Mouse (Mus musculus) cerebellum, postnatal 14 days (tissue): ENCODE measurements around the gene Vsx2.
A peak's percentile ranks its signal among the peaks of the same experiment; 100 is the strongest.

Experiments
- DNase-seq, 2 experiments: peaks; one replicate each; pipeline ENCODE4 v3.0.0; 2021; ENCODE audit warnings: mixed read lengths in 2 of 2

The Vsx2 gene

DNA sequence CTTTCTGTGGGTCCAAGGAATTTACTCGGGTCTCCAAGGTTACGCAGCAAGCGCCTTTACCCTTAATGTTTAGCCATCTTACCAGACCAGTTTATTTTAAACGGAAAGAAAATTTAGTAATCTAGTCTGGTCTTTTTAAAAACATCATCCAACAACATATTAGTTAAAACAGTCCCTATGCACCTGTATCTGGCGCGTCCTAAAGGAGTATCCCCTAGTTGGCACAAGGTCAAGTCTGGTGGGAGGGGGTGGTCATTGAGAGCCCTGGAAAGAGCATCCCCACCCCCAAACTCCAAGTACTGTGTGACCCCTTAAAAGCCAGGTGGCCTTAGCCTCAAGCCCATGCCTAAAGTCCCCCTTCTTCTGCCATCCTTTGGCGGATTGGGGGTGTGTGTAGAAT is 3.5 kb downstream of the Vsx2 start:
- no peak for DNase-seq

DNA sequence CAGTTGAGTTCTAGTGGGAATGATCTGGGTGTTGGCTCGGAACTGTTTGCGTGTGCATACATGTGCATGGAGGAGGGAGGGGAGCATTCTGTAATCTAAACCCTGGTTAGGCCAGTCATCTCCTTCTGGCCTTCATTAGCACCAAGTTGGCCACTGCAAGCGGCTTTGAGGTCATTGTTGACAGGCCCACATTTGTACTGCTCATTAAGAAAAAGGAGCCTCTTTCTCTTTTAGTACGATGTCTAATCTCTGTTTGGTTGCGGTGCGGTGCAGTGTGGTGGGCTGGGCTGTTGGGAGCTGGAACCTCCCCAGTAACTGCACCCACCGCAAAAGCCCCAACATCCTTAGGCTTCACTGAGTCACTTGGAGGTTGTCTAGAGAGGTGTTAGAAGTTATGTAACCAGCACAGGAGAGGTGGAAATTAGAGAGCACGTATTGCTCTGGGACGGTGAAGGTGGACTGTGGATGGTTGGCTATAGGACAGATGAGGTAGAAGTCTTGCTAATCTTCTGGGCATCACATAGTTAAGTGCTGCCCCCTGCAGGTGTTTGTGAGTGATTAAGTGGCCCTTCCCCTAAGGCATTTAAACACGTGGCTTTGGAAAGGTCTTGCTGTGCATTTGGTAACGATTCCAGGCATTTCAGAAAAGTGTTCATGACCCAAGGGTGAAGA is 8.3 kb downstream of the Vsx2 start:
- DNase-seq, result no peak

DNA sequence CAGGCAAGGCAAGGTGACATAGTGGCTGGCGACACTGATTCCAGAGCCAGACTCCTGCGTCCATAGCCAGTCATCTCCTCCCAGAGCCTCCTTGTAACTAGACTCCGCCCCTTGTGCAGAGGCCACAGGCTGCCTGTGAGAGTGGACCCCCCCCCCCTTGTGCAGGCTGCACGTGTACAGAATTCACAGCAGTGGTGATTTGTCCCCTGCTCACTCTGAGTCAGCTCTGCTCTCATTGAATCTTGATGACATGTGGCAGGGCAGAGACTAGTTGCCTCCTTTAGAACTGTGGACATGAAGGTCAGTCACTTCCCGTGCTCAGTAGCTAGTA is 8.8 kb downstream of the Vsx2 start:
- no peak for DNase-seq

DNA sequence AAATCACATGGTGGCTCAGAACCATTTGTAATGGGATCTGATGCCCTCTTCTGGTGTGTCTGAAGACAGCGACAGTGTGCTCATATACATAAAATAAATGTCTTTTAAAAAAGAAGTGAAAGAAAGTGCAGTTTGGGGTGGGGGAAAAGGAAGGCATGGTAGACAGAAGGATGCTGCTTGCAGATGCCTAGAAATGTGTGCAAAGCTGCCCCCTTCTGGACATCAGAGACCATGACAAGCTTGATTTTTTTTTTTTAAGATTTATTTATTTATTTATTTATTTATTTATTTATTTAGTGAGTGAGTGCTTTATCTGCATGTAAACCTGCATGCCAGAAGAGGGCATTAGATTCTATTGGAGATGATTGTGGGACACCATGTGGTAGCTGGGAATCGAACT is 11.7 kb downstream of the Vsx2 start:
- no peak for DNase-seq

DNA sequence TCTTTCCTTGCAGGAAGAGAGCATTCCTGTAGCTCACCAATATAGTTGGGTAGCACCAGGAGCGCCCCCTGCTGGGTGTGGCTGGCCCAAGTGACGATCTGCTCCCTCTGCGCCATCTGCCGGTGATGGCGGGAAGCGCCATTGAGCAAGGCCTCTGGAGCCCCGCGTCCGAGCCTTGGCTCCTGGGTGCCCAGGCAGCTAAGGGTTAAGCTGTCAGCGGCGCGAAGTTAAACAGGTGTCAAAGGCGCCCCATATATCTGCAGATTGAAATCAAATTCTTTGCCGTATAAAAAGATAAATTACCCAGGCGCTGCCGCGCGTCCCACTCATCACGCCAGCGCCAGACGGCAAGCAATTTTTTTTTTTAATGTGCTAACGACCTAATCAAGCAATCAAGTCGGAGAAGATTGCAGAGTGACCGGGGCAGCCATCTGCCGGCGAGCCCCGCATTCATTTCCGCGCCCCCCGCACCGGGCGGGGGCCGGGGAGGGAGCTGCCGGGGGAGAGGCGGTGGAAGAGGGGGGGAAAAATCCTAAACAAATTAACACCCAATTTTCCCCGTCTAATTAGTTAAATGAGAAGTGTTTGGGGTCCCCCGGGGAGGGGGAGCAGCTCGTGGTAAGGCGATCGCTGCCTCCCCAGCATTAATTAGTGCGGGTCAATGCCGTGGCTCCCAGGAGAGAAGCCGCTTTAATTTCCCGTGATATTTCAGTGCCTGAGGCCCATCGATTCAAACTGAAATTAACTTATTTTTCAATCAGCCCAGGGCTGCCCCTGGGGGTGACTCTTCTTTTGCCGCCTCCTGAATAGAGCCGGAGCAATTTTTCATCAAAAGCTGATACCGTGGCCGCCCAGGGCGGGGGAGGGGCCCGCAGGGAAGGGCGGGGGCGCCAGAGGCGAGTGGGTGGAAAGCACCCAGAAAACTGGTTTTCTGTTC is 20.5 kb downstream of the Vsx2 start:
- peak; percentile 99 to 100 for DNase-seq

DNA sequence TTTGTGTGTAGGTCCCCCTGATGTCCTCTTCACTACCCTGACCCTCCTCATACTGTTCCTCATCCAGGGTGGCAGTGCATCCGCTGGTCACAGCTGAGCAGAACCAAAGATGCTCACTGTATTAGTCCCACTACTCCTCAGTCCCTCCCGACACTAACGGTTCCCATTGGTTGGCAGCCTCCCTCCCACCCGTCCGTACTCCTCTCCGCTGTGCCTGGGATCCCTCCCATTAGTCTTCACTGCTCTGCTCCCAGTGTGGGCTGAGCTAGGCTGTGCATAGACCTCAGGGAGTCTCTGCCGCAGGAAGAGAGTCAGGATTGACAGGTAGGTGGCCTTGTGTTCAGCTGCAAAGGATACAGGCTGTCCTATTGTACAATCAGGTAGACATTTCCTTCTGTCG is 28.8 kb downstream of the Vsx2 start:
- DNase-seq, result no peak

DNA sequence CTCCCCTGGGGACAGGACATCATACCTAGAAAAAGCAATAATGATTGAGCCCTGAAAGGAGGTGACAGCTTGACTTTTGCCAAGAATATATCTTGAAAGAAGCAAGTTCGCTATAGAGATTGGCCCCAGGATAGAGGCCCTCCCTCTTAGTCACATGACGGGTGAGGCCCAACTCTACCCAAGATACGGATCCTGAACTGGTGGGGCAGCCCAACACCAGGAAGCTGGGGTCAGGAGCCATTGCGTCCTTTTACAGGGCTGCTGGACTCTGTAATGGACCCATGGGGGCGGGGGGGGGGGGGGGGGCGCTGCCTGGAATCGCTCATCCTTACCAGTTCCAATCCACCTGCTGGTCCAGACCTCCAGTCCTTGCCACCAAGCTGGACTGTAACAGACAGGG is 34.4 kb downstream of the Vsx2 start:
- no peak for DNase-seq

DNA sequence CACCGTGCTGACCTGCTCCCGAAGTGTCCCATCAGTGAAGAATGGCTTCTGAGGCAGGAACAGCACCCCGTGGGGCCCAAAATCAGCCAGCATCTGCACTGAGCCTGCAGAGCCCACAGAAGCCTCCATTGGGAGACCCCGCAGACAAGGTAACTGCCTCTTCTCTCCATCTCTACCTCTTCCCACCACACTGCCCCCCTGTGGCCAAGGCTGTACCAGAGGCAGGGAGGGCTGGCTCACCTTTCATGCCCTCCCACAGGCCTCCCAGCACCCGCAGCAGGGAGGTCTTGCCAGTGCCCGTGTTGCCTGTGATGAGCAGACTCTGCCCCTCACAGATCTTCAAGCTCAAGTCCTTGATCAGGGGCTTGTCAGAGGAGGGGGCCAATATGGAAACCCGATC is 36.3 kb downstream of the Vsx2 start:
- DNase-seq, result peak in 1 of 2 experiments; percentile 47

DNA sequence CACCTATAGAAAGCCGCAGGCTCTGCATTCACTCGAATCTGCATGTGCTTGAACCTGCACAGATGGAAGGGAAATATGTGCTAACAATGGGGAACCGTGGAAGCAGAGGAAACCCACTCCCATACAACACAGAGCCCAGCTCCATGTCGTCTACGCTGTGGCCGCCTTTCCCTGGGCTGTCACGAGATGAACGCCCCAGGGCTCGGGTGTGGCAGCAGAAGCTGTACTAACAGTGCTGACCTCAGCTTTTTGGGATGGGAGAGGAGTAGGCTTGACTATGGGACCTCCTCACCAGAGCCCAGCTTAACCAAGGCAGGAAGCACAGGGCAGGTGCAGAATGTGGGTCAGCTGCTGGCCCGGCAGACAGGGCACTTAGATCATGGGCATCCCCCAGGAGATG is 42.2 kb downstream of the Vsx2 start:
- DNase-seq, result no peak

DNA sequence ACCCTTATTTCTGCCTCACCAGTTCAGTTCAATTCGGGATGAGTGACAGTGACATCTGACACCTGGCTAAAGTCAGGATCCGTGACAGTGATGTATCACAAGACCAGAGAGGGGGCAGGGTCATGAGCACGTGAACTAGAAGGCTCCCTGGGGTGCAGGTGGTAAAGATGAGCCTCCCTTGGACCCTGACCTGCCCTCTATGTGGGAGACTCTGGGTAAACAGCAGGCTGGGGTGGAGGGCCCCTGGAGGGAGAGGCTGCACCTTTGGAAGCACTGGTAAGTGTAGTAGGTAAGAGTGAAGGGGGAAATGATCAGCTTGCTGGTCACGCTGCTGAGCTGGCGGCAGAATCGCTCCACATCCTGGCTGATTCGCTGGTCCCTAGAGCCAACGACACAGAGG is 43.0 kb downstream of the Vsx2 start:
- DNase-seq, result no peak

DNA sequence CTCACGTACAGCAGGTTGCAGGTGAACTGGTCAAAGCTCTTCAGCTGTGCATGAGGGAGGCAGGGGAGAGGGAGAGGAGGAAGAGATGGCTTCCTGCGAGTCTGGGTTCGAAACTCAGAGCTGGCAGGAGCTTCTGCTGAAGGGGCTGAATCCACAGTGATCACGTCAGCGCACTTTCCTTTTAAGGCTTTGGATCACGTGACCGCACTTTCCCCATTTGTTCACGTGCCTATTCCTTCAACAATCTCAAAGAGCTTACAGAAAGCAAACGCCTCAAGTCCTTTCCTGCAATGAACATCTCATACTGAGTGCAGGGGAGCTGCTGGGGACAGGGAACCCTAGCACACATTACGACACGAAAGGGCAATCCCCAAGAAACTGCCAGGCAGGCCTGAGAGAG is 44.4 kb downstream of the Vsx2 start:
- no peak for DNase-seq

DNA sequence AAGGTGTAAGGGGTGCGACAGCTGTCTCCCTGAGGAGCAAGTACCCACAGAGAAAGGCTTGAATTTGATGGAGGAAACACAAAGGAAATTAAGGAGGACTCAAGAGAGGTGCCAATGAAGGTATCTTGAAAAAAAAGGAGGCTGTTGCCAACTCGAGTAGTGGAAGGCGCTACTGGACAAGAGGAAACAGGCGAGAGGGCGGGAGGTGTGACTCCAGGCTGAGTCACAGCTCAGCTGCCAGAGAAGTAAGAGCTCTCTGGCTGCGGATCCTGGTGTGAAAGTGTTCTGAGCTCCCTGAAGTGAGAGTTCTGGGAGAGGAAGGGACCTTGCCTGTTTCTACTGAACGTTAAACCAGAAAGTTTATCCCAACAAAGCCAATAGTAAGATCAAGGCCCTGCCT is 45.0 kb downstream of the Vsx2 start:
- no peak for DNase-seq

DNA sequence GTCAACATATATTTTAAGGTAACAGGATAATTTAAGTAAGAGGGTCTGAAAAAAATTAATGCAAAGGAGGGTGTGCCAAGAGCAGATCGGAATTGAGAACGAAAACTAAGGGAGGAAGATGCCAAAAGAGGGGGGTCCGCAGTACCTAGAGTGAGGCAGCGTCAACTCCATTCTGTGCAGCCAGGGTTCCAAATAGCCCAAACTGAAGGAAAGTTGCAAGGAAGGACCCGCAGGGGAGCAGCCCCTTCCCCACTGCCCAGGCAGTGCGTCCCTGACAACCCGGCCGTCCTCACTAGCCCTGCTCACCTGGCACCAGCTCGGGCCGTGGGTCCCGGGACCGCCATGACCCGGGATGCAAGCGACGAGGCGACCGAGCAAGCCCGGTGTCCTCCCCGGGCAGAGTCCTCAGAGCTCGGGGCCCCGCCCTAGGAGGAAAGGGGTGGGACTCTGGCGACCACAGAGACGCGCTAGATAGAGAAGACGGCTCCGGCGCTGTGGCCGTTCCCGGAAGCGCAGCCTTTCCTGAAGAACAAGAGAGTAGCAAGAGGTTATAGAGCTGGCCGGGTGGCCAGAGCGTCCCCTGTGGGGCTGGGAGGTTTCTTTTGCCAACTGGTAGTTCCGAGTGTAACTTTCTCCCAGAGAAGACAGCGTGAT is 47.5 kb downstream of the Vsx2 start, which contains the start of gene Abcd4:
Abcd4 (minus strand) TSS at position 437 of the 654 bp plus-strand sequence.
- peak; percentile 93 to 94 for DNase-seq

DNA sequence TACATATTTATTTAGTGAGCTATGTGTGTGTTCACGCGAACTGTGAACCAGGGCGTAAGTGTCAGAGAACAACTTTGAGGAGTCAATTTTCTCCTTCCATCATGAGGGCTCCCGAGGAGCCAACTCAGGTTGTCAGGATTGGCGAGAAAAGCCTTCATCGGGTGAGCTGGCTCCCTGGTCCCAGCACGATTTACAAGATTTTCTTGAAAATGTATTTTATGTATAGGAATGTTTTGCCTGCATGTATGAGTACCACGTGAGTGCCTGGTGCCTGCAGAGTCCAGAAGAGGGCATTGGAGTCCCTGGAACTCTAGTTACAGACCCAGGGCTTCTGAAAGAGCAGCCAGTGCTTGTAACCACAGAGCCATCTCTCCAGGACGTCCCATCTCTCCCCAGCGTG is 48.1 kb downstream of the Vsx2 start:
- DNase-seq, result peak in 1 of 2 experiments; percentile 18

DNA sequence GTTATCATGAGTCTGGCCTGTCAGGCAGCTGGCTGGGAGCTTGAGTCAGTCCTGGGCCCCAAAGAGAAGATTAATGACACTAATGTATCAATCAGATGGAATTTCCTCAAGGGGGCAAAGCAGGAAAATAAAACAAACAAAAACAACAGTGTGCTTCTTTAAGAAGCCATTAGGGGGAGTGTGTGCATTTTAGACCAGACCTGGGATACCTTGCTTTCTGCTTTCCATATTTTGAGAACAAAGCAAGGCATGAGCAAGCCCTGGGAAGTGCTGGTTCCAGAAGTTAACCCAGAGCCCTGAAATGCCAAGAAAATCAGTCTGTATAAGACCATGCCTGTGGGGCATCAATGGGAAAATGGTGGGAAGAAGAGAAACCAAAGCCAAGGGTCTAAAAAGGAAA is 51.4 kb downstream of the Vsx2 start:
- peak in 1 of 2 experiments; percentile 37 for DNase-seq

DNA sequence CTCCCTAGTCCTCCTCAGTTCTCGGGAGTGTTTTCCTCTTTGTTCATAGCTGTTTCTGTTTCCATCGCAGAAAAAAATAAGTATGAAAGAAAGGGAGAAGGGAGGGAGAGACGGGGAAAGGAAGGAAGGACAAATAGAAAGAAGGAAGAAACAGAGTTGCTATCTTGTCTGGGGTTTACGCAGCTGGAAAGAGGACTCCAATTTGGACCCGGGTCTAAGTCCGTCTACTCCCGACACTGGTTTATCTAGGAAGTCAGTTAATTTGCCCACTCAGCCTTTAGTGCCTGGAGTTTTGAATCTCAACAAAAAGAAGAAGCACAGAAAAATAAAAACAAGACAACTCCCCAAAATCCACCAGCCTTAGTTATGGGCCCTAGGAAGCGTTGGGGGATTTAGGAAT is 55.0 kb downstream of the Vsx2 start:
- no peak for DNase-seq

DNA sequence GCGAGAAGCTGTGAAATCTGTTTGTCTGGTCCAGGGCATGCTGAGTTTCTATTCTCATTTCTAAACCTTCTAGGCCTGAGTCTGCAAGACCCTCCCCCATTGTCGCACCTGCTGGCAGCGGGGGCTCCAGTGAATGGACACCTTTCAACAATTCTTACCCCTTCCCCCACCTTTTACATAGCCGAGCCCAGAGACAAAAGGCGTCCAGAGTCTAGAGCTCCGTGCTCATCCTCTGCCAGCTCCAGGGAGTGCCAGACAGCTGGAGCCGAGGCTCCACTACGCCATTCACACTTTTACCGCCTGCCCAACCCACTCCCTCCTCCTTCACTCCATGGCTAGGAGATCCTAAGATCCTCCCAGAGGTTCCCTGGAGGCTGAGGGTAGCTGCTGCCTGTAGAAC is 55.6 kb downstream of the Vsx2 start:
- DNase-seq, result no peak

DNA sequence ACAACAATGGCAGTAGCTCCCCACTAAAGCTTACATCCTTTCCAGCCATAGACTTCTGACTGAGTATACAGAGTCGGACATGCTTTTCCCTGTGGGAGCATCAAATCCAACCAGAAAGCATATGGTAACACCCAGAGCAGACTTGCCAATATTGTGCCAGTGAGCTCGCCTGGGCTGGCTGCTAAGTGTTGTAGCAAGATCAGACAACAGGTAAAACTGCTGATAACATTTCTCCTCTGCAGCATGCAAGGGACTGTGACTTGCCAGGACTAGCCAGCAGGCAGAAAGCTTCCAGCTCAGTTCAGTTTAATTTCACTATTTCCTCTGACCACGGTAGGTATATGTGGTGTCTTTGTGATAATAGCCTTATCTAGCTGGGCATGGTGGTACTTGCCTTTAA is 62.3 kb downstream of the Vsx2 start:
- no peak for DNase-seq

DNA sequence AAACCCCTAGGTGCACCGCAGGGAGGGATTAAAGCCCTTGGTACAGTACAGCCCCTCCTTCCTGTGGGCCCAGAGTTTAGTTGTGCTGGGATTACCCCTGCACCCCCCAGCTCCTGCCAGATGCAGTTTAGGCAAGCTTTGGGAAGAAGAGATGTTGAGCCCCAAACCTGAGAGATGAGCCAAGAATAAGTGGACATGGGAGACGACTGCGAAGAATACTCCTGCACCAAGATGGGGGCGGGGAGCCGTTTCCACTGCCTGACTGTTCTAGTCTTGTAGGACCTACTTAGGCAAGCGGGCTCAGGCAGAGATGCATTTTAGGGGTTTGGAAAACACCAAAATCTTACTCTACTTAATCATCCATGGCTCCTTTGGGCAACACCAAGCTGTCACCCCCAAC is 70.7 kb downstream of the Vsx2 start:
- DNase-seq, result no peak

DNA sequence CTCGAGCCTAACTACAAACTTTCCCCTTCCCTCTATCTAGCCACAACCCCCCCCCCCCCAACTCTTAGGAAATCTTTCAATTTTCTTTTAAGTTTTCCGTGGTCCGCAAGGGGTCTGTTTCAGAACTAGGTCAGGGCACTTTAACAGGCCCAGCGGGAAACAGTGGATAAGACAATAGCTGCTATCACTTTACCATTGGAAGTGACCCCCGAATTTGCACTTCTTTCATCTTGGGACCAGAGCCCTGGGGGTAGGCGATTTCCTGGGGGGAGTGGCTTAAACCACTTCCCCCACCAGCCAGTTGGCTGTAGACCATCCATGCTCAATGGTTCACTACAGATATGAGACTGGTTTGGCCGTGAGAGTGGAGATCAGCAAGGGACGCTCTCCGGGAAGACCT is 71.1 kb downstream of the Vsx2 start, which contains the start of gene Vrtn:
Vrtn (plus strand) TSS at position 366 of the 400 bp plus-strand sequence.
- DNase-seq, result no peak
